Mouse (Mus musculus) stomach, postnatal 0 days (tissue): ENCODE data around the gene Gm10719.
"Not testable (repeated sequence)": the region's sequence is repeated elsewhere in the genome, so short reads cannot be mapped to it uniquely, and the experiment has no call there.

ENCODE experiments used
- CTCF ChIP-seq: IDR thresholded peaks from 2 replicates; pipeline ENCODE4 v1.5.1; 2016; ENCODE audit warnings: antibody characterized with exemption, low read depth, mild to moderate bottlenecking, moderate library complexity
- EP300 ChIP-seq: optimal IDR thresholded peaks from 2 replicates; pipeline ENCODE3; 2016; ENCODE audit warnings: antibody characterized with exemption

GRCm38 (mm10) chr9:3001948-3002659 is 15.1 kb upstream of the Gm10719 start:
- TF ChIP-seq CTCF: 0 out of 2 replicates have a peak, but pooled peaks have one; percentile 10
- TF ChIP-seq EP300: not testable (repeated sequence)
